Mouse (Mus musculus): ENCODE measurements at regions not wholly inside any gene's neighbourhood (a gene's known extent, or its start where the extent isn't known, plus 50 kb on each side); places are given as distances from the start of the nearest gene placed in this dataset.

DNA sequence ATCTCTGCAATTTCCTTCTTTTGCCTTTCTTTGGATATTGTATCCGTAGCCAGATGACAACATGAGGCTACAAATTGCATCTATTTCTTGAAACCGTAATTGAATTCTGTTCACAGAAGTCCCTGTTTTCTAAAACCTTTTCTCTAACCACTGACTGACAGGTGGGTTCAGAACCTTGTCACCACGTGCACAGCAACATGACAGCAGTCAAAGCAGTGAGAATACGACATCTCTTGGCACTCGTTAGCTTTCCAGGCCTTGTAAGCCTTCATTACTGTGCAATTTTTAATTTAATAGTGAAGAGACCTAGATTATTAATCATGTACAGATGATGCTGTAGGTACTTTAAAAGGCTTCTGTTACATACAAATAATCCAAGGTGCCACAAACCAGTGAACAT lies 297.3 kb upstream of the Cxadr start:
- Histone ChIP-seq H3K9ac (ENCODE audit: low read length) (no peak overlapping the region), H3K27me3 (ENCODE audit: control insufficient read depth, insufficient read depth, low read length) (no peaks in the 10 kb centered on the region), H3K9me3 (ENCODE audit: control insufficient read depth, low read length) (no peaks in the 10 kb centered on the region), H3K4me1 (ENCODE audit: control insufficient read depth, insufficient read depth, low read length) (no peaks in the 10 kb centered on the region), H3K27ac (ENCODE audit: low read depth, low read length) (no peak overlapping the region), H3K4me3 (ENCODE audit: low read depth, low read length) (no peak overlapping the region), H3K4me2 (no peak overlapping the region), H3K36me3 (ENCODE audit: control insufficient read depth, insufficient read depth, low read length) (no peaks in the 10 kb centered on the region)
- WGBS = 81% methylated on average over 5 of the region's 5 CpGs
- no peak for DNase-seq (ENCODE audit: low spot score, missing footprints)
- ATAC-seq (ENCODE audit: low FRiP score) = no peak

DNA sequence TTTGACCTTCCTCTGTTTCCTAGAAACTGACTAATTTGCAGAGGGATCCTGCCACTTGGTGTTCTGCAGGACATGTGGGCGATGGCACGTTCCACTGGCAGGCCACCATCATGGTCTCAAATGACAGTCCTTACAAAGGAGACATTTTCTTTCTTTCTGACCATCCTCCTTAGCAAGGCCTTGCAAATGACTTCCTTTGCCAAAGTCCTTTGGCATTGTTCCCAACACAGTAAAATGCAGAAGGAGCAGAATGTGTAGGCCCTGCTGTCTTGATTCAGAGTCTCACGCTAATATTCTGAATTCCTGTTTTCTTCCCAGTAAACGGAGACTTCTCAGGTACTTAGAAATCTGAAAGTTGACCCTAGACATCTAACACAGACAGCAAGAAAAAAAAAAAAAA lies 308.3 kb upstream of the Cxadr start:
- Histone ChIP-seq H3K4me3 (ENCODE audit: low read depth, low read length) (no peak overlapping the region), H3K9ac (ENCODE audit: low read length) (no peak overlapping the region), H3K4me1 (ENCODE audit: control insufficient read depth, insufficient read depth, low read length) (no peaks in the 10 kb centered on the region), H3K36me3 (ENCODE audit: control insufficient read depth, insufficient read depth, low read length) (no peaks in the 10 kb centered on the region), H3K9me3 (ENCODE audit: control insufficient read depth, low read length) (no peaks in the 10 kb centered on the region; the same call in 1 of the 2 replicates), H3K27ac (ENCODE audit: low read depth, low read length) (no peak overlapping the region), H3K4me2 (no peak overlapping the region), H3K27me3 (ENCODE audit: control insufficient read depth, insufficient read depth, low read length) (no peaks in the 10 kb centered on the region)
- no peak for ATAC-seq (ENCODE audit: low FRiP score)
- no peak for DNase-seq (ENCODE audit: low spot score, missing footprints)
- 88% methylated on average over 4 of the region's 4 CpGs for WGBS

DNA sequence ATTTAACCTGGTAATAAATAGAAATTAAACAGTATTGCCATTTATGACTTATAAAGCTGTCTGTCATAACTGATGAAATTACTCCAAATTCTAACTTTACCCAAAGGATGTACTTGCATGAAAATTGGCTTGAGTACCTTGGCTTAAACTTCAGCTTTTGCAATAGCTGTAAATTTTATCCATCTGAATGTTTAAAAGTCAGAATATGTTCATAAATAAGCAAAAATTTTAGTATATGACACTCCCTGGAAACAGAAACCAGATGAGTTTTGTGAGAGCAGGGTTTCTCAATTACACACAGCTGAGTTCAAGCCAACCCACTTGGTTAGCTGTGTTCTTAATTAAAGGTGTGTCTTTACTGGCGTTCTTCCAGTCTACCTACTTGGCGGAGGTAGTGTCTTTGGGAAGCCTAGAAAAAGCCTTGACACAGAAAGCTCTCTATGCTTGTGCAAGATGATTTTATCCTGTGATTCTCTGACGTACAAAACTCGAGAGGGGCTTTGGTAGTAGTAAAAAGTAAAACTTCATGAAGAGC lies 311.4 kb upstream of the Cxadr start:
- no peaks in the 10 kb centered on the region for H3K36me3 ChIP-seq (ENCODE audit: control insufficient read depth, insufficient read depth, low read length)
- H3K9me3 ChIP-seq (ENCODE audit: control insufficient read depth, low read length) = no peaks in the 10 kb centered on the region; the same call in 1 of the 2 replicates
- no peaks in the 10 kb centered on the region for H3K4me1 ChIP-seq (ENCODE audit: control insufficient read depth, insufficient read depth, low read length)
- H3K27me3 ChIP-seq (ENCODE audit: control insufficient read depth, insufficient read depth, low read length) = no peaks in the 10 kb centered on the region
- H3K4me2 ChIP-seq = no peak overlapping the region
- ATAC-seq (ENCODE audit: low FRiP score) (no peak), DNase-seq (ENCODE audit: low spot score, missing footprints) (no peak)
- no peak overlapping the region for H3K27ac ChIP-seq (ENCODE audit: low read depth, low read length)
- no peak overlapping the region for H3K4me3 ChIP-seq (ENCODE audit: low read depth, low read length)
- no peak overlapping the region for H3K9ac ChIP-seq (ENCODE audit: low read length)
- 89% methylated on average over 4 of the region's 4 CpGs for WGBS

GRCm38 (mm10) chr16:77989139-77989538 lies 312.1 kb upstream of the Cxadr start:
- no peak for DNase-seq (ENCODE audit: low spot score, missing footprints)
- Histone ChIP-seq H3K4me1 (ENCODE audit: control insufficient read depth, insufficient read depth, low read length) (no peaks in the 10 kb centered on the region), H3K4me2 (no peak overlapping the region), H3K36me3 (ENCODE audit: control insufficient read depth, insufficient read depth, low read length) (no peaks in the 10 kb centered on the region), H3K27me3 (ENCODE audit: control insufficient read depth, insufficient read depth, low read length) (no peaks in the 10 kb centered on the region), H3K4me3 (ENCODE audit: low read depth, low read length) (no peak overlapping the region), H3K9ac (ENCODE audit: low read length) (no peak overlapping the region), H3K27ac (ENCODE audit: low read depth, low read length) (no peak overlapping the region), H3K9me3 (ENCODE audit: control insufficient read depth, low read length) (no peaks in the 10 kb centered on the region; the same call in 1 of the 2 replicates)
- WGBS = 96% methylated on average over 5 of the region's 5 CpGs
- no peak for ATAC-seq (ENCODE audit: low FRiP score)

DNA sequence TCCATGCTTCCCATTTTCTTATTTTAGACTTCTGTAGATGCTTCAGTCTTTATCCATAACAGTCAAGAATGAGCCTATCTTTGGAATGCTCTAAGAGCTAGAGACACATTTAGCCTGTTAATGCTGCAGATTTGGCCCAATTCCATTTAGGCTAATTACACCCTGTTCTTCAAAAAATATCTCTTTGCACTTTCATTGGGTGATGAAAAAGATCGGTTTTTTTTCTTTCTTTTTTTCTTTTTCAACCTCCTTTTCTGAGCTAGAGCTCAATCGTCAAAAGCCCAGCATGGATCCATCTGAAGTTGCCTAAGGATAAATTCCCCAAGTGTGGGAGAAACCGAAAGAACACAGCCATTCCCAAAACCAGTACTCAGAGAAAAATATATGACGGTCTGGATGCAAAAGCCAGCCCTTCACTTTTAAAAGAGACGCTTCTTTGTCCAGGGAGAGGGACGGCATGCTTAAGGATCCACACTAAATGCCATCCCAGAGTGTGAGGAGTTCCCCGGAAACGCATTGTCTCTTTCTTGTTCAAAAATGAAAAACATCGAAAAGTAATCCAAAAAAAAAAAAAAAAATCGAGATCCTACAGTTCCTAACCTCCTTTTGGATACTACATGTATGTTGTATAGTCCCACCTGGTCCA lies 314.3 kb upstream of the Cxadr start:
- no peak overlapping the region for H3K27ac ChIP-seq (ENCODE audit: low read depth, low read length)

DNA sequence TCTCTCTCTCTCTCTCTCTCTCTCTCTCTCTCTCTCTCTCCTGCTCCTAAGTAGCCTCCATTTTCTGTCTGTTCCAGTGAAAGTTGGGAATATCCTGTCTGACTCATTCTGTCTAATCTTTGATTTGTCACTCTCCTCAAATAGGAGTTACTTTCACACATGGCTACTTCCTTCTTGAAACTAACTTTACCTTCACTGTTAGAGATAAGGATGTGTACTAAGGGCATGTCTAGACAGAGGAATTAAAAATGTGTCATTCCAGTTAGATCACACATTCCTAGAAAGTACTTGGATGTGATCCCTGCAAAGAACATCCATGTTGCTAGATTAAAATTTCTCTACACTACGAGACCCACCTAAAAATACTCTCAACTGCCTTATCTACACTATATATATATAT lies 346.9 kb upstream of the Gm11146 start:
- H3K36me3 ChIP-seq (ENCODE audit: control insufficient read depth, insufficient read depth, low read length) = no peaks in the 10 kb centered on the region
- H3K4me2 ChIP-seq = no peak overlapping the region
- H3K9ac ChIP-seq (ENCODE audit: low read length) = no peak overlapping the region
- no peaks in the 10 kb centered on the region for H3K27me3 ChIP-seq (ENCODE audit: control insufficient read depth, insufficient read depth, low read length)
- 86% methylated on average over 1 of the region's 1 CpGs for WGBS
- H3K4me1 ChIP-seq (ENCODE audit: control insufficient read depth, insufficient read depth, low read length) = no peaks in the 10 kb centered on the region
- DNase-seq (ENCODE audit: low spot score, missing footprints) (no peak), ATAC-seq (ENCODE audit: low FRiP score) (no peak)
- H3K9me3 ChIP-seq (ENCODE audit: control insufficient read depth, low read length) = no peaks in the 10 kb centered on the region
- no peak overlapping the region for H3K4me3 ChIP-seq (ENCODE audit: low read depth, low read length)
- no peak overlapping the region for H3K27ac ChIP-seq (ENCODE audit: low read depth, low read length)

More for the DNA sequence above, 314.3 kb upstream of the Cxadr start:
- Histone ChIP-seq H3K9ac (ENCODE audit: low read length) (no peak overlapping the region), H3K4me3 (ENCODE audit: low read depth, low read length) (no peak overlapping the region), H3K27me3 (ENCODE audit: control insufficient read depth, insufficient read depth, low read length) (no peaks in the 10 kb centered on the region), H3K4me1 (ENCODE audit: control insufficient read depth, insufficient read depth, low read length) (no peaks in the 10 kb centered on the region), H3K9me3 (ENCODE audit: control insufficient read depth, low read length) (no peaks in the 10 kb centered on the region; the same call in 1 of the 2 replicates), H3K4me2 (no peak overlapping the region), H3K36me3 (ENCODE audit: control insufficient read depth, insufficient read depth, low read length) (no peaks in the 10 kb centered on the region)
- WGBS = 63% methylated on average over 10 of the region's 10 CpGs
- no peak for ATAC-seq (ENCODE audit: low FRiP score)
- no peak for DNase-seq (ENCODE audit: low spot score, missing footprints)

DNA sequence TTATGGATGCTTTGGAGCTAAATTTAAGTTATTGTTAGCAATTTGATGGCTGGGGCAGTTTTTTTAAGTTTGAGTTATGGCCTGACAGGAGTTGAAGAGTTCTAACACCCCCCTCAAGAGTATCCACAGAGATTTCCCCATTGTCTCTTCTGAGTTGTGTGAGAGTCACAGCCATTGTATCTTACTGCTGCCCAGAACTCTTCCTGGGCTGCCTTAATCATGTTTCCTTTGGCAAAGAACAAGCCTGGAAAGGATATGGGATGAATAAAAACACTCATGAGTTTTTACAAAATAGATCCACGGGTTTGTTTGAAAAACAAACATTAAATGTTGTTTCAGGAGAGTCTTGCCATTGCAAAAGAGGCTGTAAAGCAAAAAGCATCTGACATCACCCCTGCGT lies 343.5 kb upstream of the Gm11146 start:
- H3K9me3 ChIP-seq (ENCODE audit: control insufficient read depth, low read length) = no peaks in the 10 kb centered on the region
- no peaks in the 10 kb centered on the region for H3K4me1 ChIP-seq (ENCODE audit: control insufficient read depth, insufficient read depth, low read length)
- no peak overlapping the region for H3K4me3 ChIP-seq (ENCODE audit: low read depth, low read length)
- WGBS = 70% methylated on average over 2 of the region's 2 CpGs
- H3K9ac ChIP-seq (ENCODE audit: low read length) = no peak overlapping the region
- H3K27me3 ChIP-seq (ENCODE audit: control insufficient read depth, insufficient read depth, low read length) = no peaks in the 10 kb centered on the region
- no peaks in the 10 kb centered on the region for H3K36me3 ChIP-seq (ENCODE audit: control insufficient read depth, insufficient read depth, low read length)
- ATAC-seq (ENCODE audit: low FRiP score) (no peak), DNase-seq (ENCODE audit: low spot score, missing footprints) (peak; percentile 83)
- no peak overlapping the region for H3K4me2 ChIP-seq
- no peak overlapping the region for H3K27ac ChIP-seq (ENCODE audit: low read depth, low read length)

- Histone ChIP-seq H3K9ac (ENCODE audit: low read length) (no peak overlapping the region), H3K27me3 (ENCODE audit: control insufficient read depth, insufficient read depth, low read length) (no peaks in the 10 kb centered on the region), H3K27ac (ENCODE audit: low read depth, low read length) (no peak overlapping the region), H3K4me2 (no peak overlapping the region), H3K9me3 (ENCODE audit: control insufficient read depth, low read length) (no peaks in the 10 kb centered on the region), H3K4me3 (ENCODE audit: low read depth, low read length) (no peak overlapping the region), H3K36me3 (ENCODE audit: control insufficient read depth, insufficient read depth, low read length) (no peaks in the 10 kb centered on the region), H3K4me1 (ENCODE audit: control insufficient read depth, insufficient read depth, low read length) (no peaks in the 10 kb centered on the region)
- DNase-seq (ENCODE audit: low spot score, missing footprints) = no peak
- no peak for ATAC-seq (ENCODE audit: low FRiP score)
- 92% methylated on average over 9 of the region's 9 CpGs for WGBS
Measured at GRCm38 (mm10) chr16:77931025-77931723, 329.3 kb upstream of the Gm11146 start.

All from midbrain, embryonic 11.5 days (tissue).